Mouse (Mus musculus) limb, embryonic 10.5 days (tissue): Measurements from ENCODE around the gene Nt5dc3. TPM values are rescaled to one million over a fixed set of nuclear protein-coding genes. Genes with fewer than 3 reads are reported as not detected.

Source experiments
- DNase-seq: peaks from one replicate; pipeline ENCODE4 v3.0.0-alpha.2; 2017; ENCODE audit warnings: low spot score
- H3K27ac ChIP-seq: fragments of 300-500 bp; sonication (generic); 2 replicates; pipeline ENCODE4 v1.5.1; 2016; ENCODE audit warnings: mild to moderate bottlenecking
- H3K27me3 ChIP-seq: fragments of 300-500 bp; sonication (generic); 2 replicates; pipeline ENCODE4 v1.6.1; 2016; ENCODE audit warnings: low read depth, mild to moderate bottlenecking; ENCODE audit not compliant: poor library complexity, severe bottlenecking
- H3K36me3 ChIP-seq: fragments of 300-500 bp; sonication (generic); 2 replicates; pipeline ENCODE4 v1.6.1; 2016; ENCODE audit warnings: mild to moderate bottlenecking, moderate library complexity
- H3K4me1 ChIP-seq: fragments of 300-500 bp; sonication (generic); 2 replicates; pipeline ENCODE4 v1.6.1; 2016
- H3K4me3 ChIP-seq: fragments of 300-500 bp; sonication (generic); 2 replicates; pipeline ENCODE4 v1.5.1; 2016; ENCODE audit warnings: mild to moderate bottlenecking, moderate library complexity
- H3K9me3 ChIP-seq: fragments of 300-500 bp; sonication (generic); replicated peaks from 2 replicates; pipeline ENCODE4 v1.6.1; 2016; ENCODE audit warnings: mild to moderate bottlenecking
- WGBS: fragments of 180-500 bp; shearing (Covaris S2); methylation state at CpG from one replicate; pipeline ENCODE4 v1.1.7; 2016; 5-methylcytosine and 5-hydroxymethylcytosine counted together
- polyA plus RNA-seq: library from polyadenylated mRNA; unstranded; fragments of >200 nt; fragmentation: Nextera tagmentation; extraction: Ambion mirVana; gene quantifications from 2 replicates; pipeline ENCODE4 v1.2.1, GENCODE M21; 2016

Nt5dc3 gene
- polyA plus RNA-seq, 1 experiment from 2014 or later, result 0.53 TPM

- no peaks in the 10 kb centered on the region for H3K9me3 ChIP-seq
- no peaks in the 10 kb centered on the region for H3K36me3 ChIP-seq
- no peak overlapping the region for H3K27ac ChIP-seq
- H3K4me3 ChIP-seq, result no peak overlapping the region
- peaks cover 41% of the 10 kb centered on the region for H3K4me1 ChIP-seq
- no peaks in the 10 kb centered on the region for H3K27me3 ChIP-seq
- no peak for DNase-seq
- WGBS, result 91% methylated on average over 2 of the region's 2 CpGs
Measured at GRCm38 (mm10) chr10:86829515-86829914, 50.7 kb downstream of the Nt5dc3 start.

DNA sequence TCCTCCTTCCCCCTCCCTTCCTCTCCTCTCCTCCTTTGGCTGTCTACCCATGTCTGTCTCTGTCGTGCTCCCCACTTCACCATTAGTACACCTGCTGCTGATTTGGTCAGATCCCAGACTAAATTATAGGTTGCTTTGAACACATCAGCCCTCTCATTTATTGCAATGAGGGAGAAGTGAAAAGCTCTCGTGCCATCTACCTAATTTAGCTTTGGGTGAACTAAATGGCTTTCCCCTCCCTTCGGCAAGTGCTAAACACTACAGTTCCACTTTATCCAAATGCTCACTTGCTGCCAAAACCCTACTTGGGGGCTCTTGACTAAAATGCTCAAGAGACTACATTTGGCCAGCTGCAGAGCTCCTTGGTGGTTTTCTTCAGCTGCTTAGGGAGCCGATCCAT is 58.0 kb downstream of the Nt5dc3 start:
- 82% methylated on average over 4 of the region's 4 CpGs for WGBS
- H3K27me3 ChIP-seq, result peaks cover 16% of the 10 kb centered on the region; the same call in 1 of the 2 replicates
- no peak for DNase-seq

DNA sequence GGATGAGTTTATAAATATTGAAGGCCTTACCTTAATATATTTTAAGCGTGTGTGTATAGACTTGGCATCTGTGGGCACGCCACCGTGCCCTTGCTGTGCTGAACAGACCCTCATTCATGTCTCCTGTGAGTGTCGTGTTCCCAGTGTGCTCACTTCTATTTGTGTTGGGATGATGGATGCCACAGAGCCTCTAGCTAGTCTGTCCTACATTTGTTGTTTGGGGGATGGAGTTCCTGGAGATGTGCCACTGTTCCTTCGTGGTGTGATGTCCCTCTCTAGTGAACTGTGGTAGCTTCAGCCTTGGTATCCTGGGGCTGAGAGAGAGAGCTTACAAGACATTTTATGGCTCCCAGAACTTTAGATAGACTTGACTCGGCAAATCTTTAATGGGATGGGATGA is 60.0 kb downstream of the Nt5dc3 start:
- Histone ChIP-seq H3K27me3 (peaks cover 23% of the 10 kb centered on the region; the same call in 1 of the 2 replicates), H3K36me3 (no peaks in the 10 kb centered on the region)
- DNase-seq, result no peak

More for the DNA sequence above, 58.0 kb downstream of the Nt5dc3 start:
- H3K9me3 ChIP-seq, result no peaks in the 10 kb centered on the region
- no peak overlapping the region for H3K4me3 ChIP-seq
- no peaks in the 10 kb centered on the region for H3K36me3 ChIP-seq
- peaks cover 16% of the 10 kb centered on the region for H3K4me1 ChIP-seq
- H3K27ac ChIP-seq, result no peak overlapping the region

GRCm38 (mm10) chr10:86842659-86843058 is 63.9 kb downstream of the Nt5dc3 start:
- DNase-seq, result no peak
- 65% methylated on average over 5 of the region's 5 CpGs for WGBS
- H3K36me3 ChIP-seq, result no peaks in the 10 kb centered on the region

More for the DNA sequence above, 60.0 kb downstream of the Nt5dc3 start:
- no peak overlapping the region for H3K27ac ChIP-seq
- no peaks in the 10 kb centered on the region for H3K9me3 ChIP-seq
- no peak overlapping the region for H3K4me3 ChIP-seq
- WGBS, result 93% methylated on average over 6 of the region's 6 CpGs
- peaks cover 32% of the 10 kb centered on the region for H3K4me1 ChIP-seq

DNA sequence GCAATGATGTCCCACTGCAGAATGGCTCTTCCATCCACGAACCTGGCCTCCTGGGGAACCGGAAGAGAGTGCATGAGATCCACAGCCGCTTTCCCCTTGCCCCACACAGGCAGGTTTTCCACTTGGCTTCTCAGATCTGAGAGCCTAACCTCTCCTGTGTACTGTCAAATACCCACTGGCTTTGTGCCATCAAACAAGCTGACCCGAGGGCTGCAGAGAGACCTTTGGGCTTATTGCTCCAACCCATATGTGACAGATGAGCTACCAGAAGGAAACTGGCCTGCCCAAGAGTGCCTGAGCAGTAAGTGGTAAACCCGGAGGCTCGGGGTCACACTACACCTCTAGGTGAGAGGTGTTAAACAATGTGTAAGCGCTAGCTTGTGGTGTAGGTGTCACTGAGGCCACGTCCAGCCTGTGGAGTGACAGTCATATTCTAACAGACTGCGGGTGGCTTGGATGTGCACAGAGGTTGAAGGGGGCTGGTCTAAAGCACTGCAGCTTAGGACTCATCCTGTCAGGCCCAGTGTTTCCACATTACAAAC is 68.2 kb downstream of the Nt5dc3 start:
- peaks cover 44% of the 10 kb centered on the region; the same call in 1 of the 2 replicates for H3K27me3 ChIP-seq
- DNase-seq, result no peak
- peaks cover 14% of the 10 kb centered on the region for H3K4me1 ChIP-seq
- WGBS, result 70% methylated on average over 9 of the region's 9 CpGs
- no peak overlapping the region for H3K27ac ChIP-seq
- H3K36me3 ChIP-seq, result no peaks in the 10 kb centered on the region
- H3K4me3 ChIP-seq, result no peak overlapping the region
- no peaks in the 10 kb centered on the region for H3K9me3 ChIP-seq

More at GRCm38 (mm10) chr10:86842659-86843058, 63.9 kb downstream of the Nt5dc3 start:
- Histone ChIP-seq H3K4me1 (peaks cover 22% of the 10 kb centered on the region), H3K4me3 (no peak overlapping the region), H3K27me3 (peaks cover 29% of the 10 kb centered on the region; the same call in 1 of the 2 replicates), H3K27ac (no peak overlapping the region), H3K9me3 (no peaks in the 10 kb centered on the region)

DNA sequence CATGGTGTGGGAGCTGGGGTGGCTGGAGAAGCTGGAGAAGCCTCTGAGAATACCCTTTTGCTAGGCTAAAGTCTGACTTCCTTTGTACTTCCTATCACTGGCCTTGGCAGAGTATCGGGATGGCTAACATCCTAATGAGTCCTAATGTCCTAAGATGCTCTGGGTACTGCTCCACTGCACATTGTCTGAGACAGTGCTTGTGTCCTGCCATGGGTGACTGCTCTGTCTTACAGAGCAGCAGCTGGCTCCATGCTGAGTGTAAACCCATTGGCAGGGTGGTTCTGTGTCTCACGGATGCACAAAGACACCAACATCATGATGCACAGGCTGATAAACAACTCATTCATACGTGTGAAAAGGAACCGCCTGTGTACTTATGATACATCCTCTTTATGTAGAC is 70.3 kb downstream of the Nt5dc3 start:
- H3K4me1 ChIP-seq, result no peaks in the 10 kb centered on the region
- no peak overlapping the region for H3K27ac ChIP-seq
- no peaks in the 10 kb centered on the region for H3K9me3 ChIP-seq
- no peak overlapping the region for H3K4me3 ChIP-seq
- 91% methylated on average over 4 of the region's 4 CpGs for WGBS
- peaks cover 40% of the 10 kb centered on the region; the same call in 1 of the 2 replicates for H3K27me3 ChIP-seq
- no peak for DNase-seq
- H3K36me3 ChIP-seq, result no peaks in the 10 kb centered on the region

DNA sequence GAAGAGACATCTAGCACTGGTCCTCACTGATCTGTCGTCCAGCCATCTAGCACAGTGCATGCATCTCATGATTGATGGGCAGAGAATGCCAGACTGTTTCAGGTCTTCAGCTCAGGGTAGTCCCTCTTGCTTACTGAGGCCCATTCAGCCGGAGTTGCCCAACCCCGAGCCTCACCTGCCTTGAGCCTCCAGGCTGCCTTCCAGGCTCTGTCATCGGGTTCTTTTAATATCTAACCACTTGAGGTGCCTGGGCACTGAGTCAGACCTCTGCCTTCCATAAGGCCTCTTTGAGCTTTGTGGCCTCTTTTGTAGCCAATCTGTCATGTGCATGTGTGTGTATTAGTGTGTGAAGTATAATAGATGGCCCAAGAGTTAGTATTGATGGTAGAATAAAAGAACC is 70.7 kb downstream of the Nt5dc3 start:
- no peak overlapping the region for H3K4me3 ChIP-seq
- 88% methylated on average over 4 of the region's 4 CpGs for WGBS
- H3K9me3 ChIP-seq, result no peaks in the 10 kb centered on the region
- no peak for DNase-seq
- H3K4me1 ChIP-seq, result no peaks in the 10 kb centered on the region
- no peak overlapping the region for H3K27ac ChIP-seq
- H3K27me3 ChIP-seq, result peaks cover 38% of the 10 kb centered on the region; the same call in 1 of the 2 replicates
- H3K36me3 ChIP-seq, result no peaks in the 10 kb centered on the region

DNA sequence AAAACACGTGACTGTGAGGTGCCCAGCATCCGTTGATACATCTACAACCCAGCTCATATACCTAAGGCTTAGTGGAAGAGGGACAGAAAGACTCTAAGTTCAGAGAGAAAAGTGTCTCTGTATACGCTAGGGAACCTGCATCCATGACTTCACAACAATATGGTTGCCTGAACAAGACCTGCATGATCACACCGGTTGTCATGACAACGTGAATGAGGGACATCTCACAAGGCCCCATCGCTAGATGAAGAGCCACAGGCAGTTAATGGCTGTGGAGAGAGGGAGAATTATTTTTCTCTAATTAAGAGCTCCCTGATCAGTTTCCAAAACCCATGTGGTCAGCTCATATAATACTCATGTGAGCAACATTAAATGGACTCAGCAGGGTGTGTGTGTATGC is 73.4 kb downstream of the Nt5dc3 start:
- 89% methylated on average over 6 of the region's 6 CpGs for WGBS
- no peaks in the 10 kb centered on the region for H3K36me3 ChIP-seq
- no peak for DNase-seq
- no peak overlapping the region for H3K4me3 ChIP-seq
- no peak overlapping the region for H3K27ac ChIP-seq
- H3K9me3 ChIP-seq, result no peaks in the 10 kb centered on the region
- peaks cover 44% of the 10 kb centered on the region; the same call in 1 of the 2 replicates for H3K27me3 ChIP-seq
- H3K4me1 ChIP-seq, result no peaks in the 10 kb centered on the region

GRCm38 (mm10) chr10:86853433-86853832 is 74.6 kb downstream of the Nt5dc3 start:
- peaks cover 39% of the 10 kb centered on the region; the same call in 1 of the 2 replicates for H3K27me3 ChIP-seq
- H3K4me3 ChIP-seq, result no peak overlapping the region
- no peaks in the 10 kb centered on the region for H3K36me3 ChIP-seq
- no peak overlapping the region for H3K27ac ChIP-seq
- WGBS, result 94% methylated on average over 3 of the region's 3 CpGs
- no peaks in the 10 kb centered on the region for H3K4me1 ChIP-seq
- DNase-seq, result no peak
- no peaks in the 10 kb centered on the region for H3K9me3 ChIP-seq

DNA sequence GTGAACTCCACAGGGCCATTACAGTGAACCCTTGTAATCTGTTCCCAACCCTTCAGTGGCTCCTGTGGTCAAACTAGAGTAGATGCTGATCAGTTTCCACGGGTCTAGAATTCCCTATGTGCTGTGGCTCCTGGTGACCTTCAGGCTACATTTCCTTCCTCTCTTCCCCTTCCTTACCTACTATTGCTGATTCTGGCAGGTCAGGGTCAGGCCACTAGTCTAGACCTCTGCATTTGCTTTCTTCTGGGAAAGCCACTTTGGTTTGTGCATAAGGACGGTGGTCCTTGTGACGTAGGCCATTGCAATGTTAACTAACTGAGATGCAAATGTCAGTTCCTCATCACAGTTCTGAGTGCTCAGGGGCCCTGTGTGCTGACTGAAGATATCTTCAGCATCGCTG is 81.6 kb downstream of the Nt5dc3 start:
- Histone ChIP-seq H3K27ac (no peak overlapping the region), H3K4me1 (no peaks in the 10 kb centered on the region), H3K27me3 (peaks cover 9% of the 10 kb centered on the region; the same call in 1 of the 2 replicates), H3K9me3 (no peaks in the 10 kb centered on the region), H3K36me3 (no peaks in the 10 kb centered on the region), H3K4me3 (no peak overlapping the region)
- 85% methylated on average over 4 of the region's 4 CpGs for WGBS
- DNase-seq, result no peak

- H3K4me3 ChIP-seq, result no peak overlapping the region
- H3K27ac ChIP-seq, result no peak overlapping the region
- H3K9me3 ChIP-seq, result no peaks in the 10 kb centered on the region
- H3K27me3 ChIP-seq, result peaks cover 3% of the 10 kb centered on the region; the same call in 1 of the 2 replicates
- DNase-seq, result no peak
- no peaks in the 10 kb centered on the region for H3K36me3 ChIP-seq
- 91% methylated on average over 6 of the region's 6 CpGs for WGBS
- no peaks in the 10 kb centered on the region for H3K4me1 ChIP-seq
Measured at GRCm38 (mm10) chr10:86862496-86862895, 83.7 kb downstream of the Nt5dc3 start.

- Histone ChIP-seq H3K9me3 (no peaks in the 10 kb centered on the region), H3K27ac (no peak overlapping the region), H3K36me3 (no peaks in the 10 kb centered on the region), H3K4me3 (no peak overlapping the region), H3K27me3 (no peaks in the 10 kb centered on the region), H3K4me1 (no peaks in the 10 kb centered on the region)
- DNase-seq, result no peak
- 87% methylated on average over 6 of the region's 6 CpGs for WGBS
Measured at GRCm38 (mm10) chr10:86863429-86863828, 84.6 kb downstream of the Nt5dc3 start.

GRCm38 (mm10) chr10:86872121-86872520 is 93.3 kb downstream of the Nt5dc3 start:
- no peak for DNase-seq
- no peaks in the 10 kb centered on the region for H3K27me3 ChIP-seq
- H3K9me3 ChIP-seq, result no peaks in the 10 kb centered on the region
- H3K4me3 ChIP-seq, result no peak overlapping the region
- 82% methylated on average over 7 of the region's 7 CpGs for WGBS
- H3K36me3 ChIP-seq, result no peaks in the 10 kb centered on the region
- no peak overlapping the region for H3K27ac ChIP-seq
- H3K4me1 ChIP-seq, result 0 out of 2 replicates have a peak, but pooled peaks cover 3% of the 10 kb centered on the region

DNA sequence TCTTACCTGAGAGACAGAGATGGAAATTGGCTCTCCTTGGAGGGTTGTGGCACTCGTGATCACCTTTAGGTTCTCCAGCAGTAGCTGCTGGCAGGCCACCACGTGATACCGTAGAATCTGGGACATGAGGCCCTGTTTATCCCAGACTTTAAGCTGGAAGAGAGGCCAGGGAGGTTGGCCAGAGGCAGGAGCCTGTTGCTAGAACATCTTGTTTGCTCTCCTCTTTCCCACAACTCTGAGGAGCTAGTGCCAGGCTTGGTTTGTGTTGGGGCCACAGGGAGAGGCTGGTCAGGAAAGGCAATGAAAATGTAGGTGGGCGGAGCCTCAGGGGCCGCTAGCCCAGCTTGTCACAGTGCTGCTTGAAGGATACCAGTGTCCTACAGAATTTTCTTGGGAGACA is 93.8 kb downstream of the Nt5dc3 start:
- Histone ChIP-seq H3K36me3 (no peaks in the 10 kb centered on the region), H3K27me3 (no peaks in the 10 kb centered on the region), H3K9me3 (no peaks in the 10 kb centered on the region), H3K4me3 (no peak overlapping the region), H3K27ac (no peak overlapping the region), H3K4me1 (0 out of 2 replicates have a peak, but pooled peaks cover 3% of the 10 kb centered on the region)
- WGBS, result 61% methylated on average over 5 of the region's 5 CpGs
- DNase-seq, result no peak
